Mouse (Mus musculus) embryonic fibroblast, embryonic 13.5 days (primary cell): ENCODE measurements around the gene Ppp1ca. TPM values are rescaled to one million over a fixed set of nuclear protein-coding genes. Genes with fewer than 3 reads are reported as not detected.

Experiments
- H3K27ac ChIP-seq: 2 replicates; pipeline ENCODE4 v1.5.1; 2012; ENCODE audit warnings: low read length, control low read depth, inconsistent platforms; ENCODE audit not compliant: insufficient read depth
- H3K4me1 ChIP-seq: 2 replicates; pipeline ENCODE4 v1.6.1; 2011; ENCODE audit warnings: low read length; ENCODE audit not compliant: control insufficient read depth, insufficient read depth
- H3K4me3 ChIP-seq: 2 replicates; pipeline ENCODE4 v1.5.1; 2011; ENCODE audit warnings: mild to moderate bottlenecking, control low read depth, low read length; ENCODE audit not compliant: insufficient read depth
- CTCF ChIP-seq: IDR thresholded peaks from 2 replicates; pipeline ENCODE4 v1.5.1; 2011; ENCODE audit warnings: mild to moderate bottlenecking, control low read depth, low read length, moderate library complexity, borderline replicate concordance; ENCODE audit not compliant: insufficient read depth
- POLR2A ChIP-seq: IDR thresholded peaks from 2 replicates; pipeline ENCODE4 v1.6.1; 2011; ENCODE audit warnings: low read depth, mild to moderate bottlenecking, control low read depth, low read length, moderate library complexity
- polyA plus RNA-seq: library from polyadenylated mRNA; stranded (reverse); fragments of >200 nt; gene quantifications from 2 replicates; pipeline ENCODE4 v1.2.4, GENCODE M21; 2011; ENCODE audit warnings: low read depth; ENCODE audit not compliant: missing spikeins, insufficient read length

The Ppp1ca gene
- polyA plus RNA-seq, 1 experiment, result 327 TPM

GRCm38 (mm10) chr19:4155223-4156072, 36.4 kb upstream of the Ppp1ca start:
- Histone ChIP-seq H3K4me3 (no peak overlapping the region), H3K4me1 (no peaks in the 10 kb centered on the region), H3K27ac (no peak overlapping the region)
- no peak for TF ChIP-seq CTCF
- no peak for TF ChIP-seq POLR2A

- no peaks in the 10 kb centered on the region for H3K4me1 ChIP-seq
- H3K4me3 ChIP-seq, result no peak overlapping the region
- no peak for TF ChIP-seq CTCF
- no peak for TF ChIP-seq POLR2A
- no peak overlapping the region for H3K27ac ChIP-seq
Measured at GRCm38 (mm10) chr19:4156073-4156579, 35.7 kb upstream of the Ppp1ca start.

- Histone ChIP-seq H3K4me3 (no peak overlapping the region), H3K4me1 (no peaks in the 10 kb centered on the region), H3K27ac (no peak overlapping the region)
- TF ChIP-seq POLR2A (no peak), CTCF (no peak)
Measured at GRCm38 (mm10) chr19:4156771-4157170, 35.1 kb upstream of the Ppp1ca start.

GRCm38 (mm10) chr19:4159049-4159448, 32.8 kb upstream of the Ppp1ca start:
- TF ChIP-seq CTCF (no peak), POLR2A (no peak)
- Histone ChIP-seq H3K27ac (no peak overlapping the region), H3K4me1 (no peaks in the 10 kb centered on the region), H3K4me3 (no peak overlapping the region)

GRCm38 (mm10) chr19:4162646-4163542, 29.0 kb upstream of the Ppp1ca start, which contains the start of gene Rps6kb2:
Gene Rps6kb2 (minus strand): TSS chr19:4163354.
- no peak for TF ChIP-seq CTCF
- TF ChIP-seq POLR2A, result peak; percentile 66
- H3K4me1 ChIP-seq, result no peaks in the 10 kb centered on the region
- no peak within 1 kb of the TSS for H3K27ac ChIP-seq
- peak within 1 kb of the TSS; percentile 74 for H3K4me3 ChIP-seq

- TF ChIP-seq POLR2A (no peak), CTCF (no peak)
- H3K4me1 ChIP-seq, result no peaks in the 10 kb centered on the region
- no peak overlapping the region for H3K27ac ChIP-seq
- H3K4me3 ChIP-seq, result peak overlapping the region; percentile 39
Measured at GRCm38 (mm10) chr19:4163543-4163887, 28.4 kb upstream of the Ppp1ca start.

- TF ChIP-seq POLR2A (no peak), CTCF (no peak)
- Histone ChIP-seq H3K27ac (no peak overlapping the region), H3K4me1 (no peaks in the 10 kb centered on the region), H3K4me3 (no peak overlapping the region)
Measured at GRCm38 (mm10) chr19:4164100-4164499, 27.8 kb upstream of the Ppp1ca start.

GRCm38 (mm10) chr19:4164721-4165120, 27.1 kb upstream of the Ppp1ca start:
- no peak for TF ChIP-seq POLR2A
- no peak for TF ChIP-seq CTCF
- no peaks in the 10 kb centered on the region for H3K4me1 ChIP-seq
- H3K4me3 ChIP-seq, result no peak overlapping the region
- H3K27ac ChIP-seq, result no peak overlapping the region

- TF ChIP-seq CTCF (no peak), POLR2A (no peak)
- Histone ChIP-seq H3K4me3 (no peak overlapping the region), H3K27ac (no peak overlapping the region), H3K4me1 (no peaks in the 10 kb centered on the region)
Measured at GRCm38 (mm10) chr19:4166678-4167476, 25.0 kb upstream of the Ppp1ca start.
